Mouse (Mus musculus): Measurements from ENCODE around the gene Vipr1.

Gene Vipr1

DNA sequence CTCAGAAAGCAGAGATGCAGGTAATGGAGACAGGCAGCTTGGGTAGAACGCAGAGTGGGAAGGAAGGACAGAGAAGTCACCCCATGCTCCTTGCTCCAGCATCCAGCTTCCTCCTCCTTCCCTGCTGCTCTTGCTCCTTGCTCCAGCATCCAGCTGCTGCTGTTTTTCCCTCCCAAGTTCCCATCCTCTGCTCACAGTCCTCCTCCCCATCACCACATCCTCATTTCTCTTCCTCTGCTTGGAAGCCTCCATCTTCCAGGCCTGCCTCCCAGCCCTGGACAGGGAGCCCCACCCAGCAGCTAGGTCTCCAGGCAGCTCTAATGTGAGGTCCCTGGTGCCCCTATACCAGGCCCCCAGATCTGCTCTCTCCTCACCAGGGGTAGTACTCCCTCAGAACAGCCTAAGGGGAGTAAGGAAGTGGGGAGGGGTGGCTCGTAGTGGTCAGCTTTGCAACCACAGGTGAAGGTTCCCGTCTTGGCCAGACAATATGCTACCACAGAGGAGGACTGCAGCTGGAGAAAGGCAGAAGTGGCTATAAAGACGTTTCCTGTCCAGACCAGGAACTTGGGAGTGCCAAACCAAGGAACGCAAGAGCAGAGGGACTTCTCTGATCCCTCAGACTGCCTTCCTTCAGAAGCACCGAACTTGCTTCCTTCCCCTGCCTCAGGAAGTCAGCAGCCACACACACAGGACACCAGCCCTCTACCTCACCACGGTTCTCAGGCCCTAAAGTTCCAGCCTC is 6.5 kb upstream of the Vipr1 start:
- no peak for DNase-seq

DNA sequence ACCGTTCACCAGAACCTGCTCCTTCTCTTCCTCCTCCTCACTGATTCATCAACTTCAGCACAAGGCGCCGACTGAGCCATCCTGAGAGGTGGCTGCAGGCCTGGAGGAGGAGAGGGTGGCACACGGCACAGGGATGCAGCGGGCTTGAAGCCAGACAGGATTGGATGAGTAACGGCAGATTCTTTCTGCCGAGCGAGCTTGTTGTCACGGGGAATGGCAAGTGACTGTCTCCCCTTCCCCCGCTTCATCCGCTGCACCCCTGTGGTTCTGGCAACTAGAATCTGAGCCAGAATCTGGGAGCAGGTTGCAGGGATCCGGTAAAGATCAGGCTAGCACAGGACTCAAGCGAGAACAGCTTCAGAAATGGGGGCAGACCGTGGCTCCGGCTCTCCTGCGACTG is 2.7 kb upstream of the Vipr1 start:
- peak; percentile 70 to 86 for DNase-seq

DNA sequence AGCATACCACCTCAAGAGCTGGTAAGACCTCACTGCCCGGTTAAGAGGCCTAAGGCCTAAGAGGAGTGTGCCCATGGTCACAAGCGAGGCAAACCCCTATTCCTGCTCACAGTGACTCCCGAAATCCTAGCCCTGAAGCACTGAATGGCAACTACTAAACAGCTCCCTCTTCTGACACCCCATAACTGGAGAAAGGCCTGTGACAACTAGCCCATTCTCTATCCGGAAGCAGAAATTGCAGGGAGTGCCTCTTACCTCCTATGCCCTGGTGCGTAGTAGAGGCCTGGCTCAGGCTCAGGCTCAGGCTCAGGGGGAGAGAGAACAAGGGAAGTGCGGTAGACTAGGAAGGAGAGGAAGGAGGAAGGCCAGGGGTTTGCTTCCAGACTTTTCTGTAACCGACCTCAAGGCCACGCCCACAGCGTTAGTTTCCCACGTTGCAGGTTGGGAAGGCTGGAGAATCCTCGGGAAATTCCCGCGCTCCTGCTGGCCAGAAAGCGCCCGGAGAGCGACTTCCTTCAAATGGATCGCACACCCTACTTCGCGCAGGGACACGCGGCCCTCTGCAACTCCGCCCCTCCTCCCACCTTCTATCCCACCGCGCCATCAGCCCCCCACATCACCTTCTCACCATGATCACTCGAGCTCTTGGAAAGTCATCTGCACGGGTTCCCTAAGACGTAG is 1.1 kb upstream of the Vipr1 start:
- peak; percentile 31 to 42 for DNase-seq

DNA sequence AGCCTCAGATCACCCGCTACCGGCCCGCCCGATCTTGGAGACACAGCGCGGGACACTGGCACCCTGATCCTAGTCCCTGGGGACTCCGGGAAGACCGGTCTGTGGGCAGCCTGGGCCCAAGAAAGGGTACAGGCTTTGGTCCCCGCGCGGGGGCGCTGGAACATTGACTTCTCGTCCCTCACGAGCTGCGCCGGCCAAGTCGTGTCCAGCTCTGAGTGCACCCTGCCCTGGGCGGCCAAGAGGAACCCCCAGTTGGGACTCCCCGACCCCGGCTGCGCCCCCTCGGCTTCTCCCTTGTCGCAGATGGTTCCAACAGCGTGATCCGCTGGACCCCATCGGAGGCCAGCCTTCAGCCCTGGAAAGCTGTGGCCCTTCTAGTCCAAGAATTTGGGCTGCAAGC is 515 bp upstream of the Vipr1 start, which contains the start of gene Lyzl4:
Gene Lyzl4, minus strand, starts transcription at position 96 of the 400 bp plus-strand sequence.
- DNase-seq = peak; percentile 89 to 93

DNA sequence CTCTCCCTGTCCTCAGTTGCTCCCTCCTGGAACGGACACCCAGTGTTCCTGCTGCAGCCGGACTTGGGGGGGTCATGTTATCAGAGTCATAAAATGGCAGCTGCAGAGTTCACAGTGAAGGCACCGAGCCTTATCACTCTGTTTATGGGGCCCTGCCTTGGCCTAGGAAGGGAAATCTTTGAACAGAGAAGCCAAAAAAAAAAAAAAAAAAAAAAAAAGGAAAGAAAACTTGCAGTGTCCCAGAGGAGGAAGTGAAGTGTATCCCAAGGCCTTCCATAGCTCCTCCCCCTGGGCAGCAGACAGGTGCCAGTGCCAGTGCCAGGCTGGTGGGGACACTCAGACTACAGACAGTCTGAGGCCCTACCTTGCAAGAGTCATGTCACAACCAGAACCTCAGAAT is 2.3 kb downstream of the Vipr1 start:
- DNase-seq = no peak

DNA sequence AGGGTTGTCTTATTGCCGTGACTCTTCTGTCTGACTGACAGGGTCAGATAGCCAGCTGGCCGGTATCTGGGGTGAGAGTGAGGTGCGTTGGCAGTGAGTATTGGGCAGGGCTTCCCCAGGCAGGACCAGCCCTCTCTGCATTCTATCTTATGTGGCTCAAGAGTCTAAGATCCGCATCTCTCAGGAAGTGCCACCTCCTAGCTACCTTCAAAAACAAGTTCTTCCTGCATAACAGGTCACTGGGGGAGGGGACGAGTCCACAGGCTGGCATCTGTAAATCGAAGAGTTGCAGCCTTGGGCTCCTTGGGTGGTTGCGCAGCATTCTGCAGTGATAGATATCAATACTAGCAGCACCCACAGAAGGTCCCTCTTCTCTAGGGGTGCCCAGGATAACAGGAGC is 4.5 kb downstream of the Vipr1 start:
- DNase-seq = no peak

DNA sequence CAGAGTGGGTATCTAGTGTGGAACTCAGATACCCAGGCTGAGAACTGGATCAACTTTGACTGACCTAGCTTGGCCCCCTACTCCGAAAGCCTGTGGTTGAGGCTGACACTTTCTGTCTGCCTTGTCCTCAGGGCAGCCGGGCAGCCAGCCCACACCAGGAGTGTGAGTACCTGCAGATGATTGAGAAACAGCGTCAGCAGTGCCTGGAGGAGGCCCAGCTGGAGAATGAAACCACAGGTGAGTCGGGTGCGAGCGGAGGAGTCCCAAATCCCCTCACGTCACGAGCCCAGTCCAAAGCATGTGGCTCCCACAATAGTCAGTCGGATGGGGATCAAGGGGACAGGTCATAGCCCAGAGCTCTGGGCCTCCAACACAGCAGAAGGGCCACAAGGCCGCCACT is 11.2 kb downstream of the Vipr1 start:
- no peak for DNase-seq

DNA sequence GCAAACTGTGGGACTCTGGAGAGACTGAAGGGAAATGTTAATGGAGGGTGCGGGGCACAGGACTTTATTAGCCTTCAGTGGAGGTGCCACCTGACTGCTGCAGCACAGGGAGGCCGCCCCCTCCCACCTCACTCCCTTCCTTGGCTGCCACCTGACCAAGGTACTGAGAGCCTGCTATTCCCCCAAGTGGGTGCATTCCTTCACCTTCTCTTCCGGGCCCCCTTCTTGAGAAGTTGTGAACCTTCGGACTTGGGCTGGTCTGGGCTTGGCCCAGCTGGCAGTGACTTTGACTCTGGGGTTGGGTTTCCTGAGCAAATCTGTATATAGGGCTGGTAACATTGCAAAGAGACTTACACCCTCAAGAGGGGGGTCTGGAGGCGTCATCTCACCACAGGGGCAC is 13.8 kb downstream of the Vipr1 start:
- DNase-seq = no peak

DNA sequence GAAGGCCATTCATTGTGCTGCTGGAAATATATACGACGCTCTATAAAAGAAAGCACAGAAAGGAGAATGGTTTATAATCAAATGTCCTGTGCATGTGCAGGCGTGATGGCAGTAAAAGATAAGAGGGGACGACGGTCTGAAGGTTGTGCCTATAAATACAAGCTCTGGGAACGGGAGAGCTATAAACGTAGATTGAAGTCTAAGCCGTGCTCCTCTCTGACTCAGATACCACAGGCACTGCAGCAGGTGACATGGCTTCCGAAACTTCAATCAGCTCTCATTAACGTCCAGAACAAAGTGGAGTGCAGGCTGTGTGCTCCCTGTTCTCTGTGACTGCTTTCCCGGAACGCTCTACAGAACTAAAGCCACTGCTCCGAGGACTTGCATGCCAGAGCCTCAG is 14.6 kb downstream of the Vipr1 start:
- DNase-seq = no peak

DNA sequence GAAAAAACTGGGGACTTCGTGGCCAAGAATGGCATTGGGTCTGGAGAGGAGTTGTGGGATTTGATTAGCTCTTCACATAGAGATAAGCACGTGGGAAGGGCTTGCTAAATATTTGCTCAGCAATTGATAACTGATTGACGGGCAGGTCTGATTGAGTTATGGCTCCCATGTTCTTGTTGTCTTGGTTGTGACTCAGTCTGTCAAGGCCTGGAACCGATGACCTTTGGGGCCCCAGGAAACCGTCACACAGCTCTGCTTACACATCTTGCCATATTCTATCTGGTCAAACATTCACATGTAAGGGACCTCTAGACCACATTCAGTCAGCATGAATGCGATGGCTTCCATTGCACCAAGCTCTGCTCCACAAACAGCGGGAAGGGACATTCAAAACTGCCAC is 15.7 kb downstream of the Vipr1 start:
- no peak for DNase-seq

DNA sequence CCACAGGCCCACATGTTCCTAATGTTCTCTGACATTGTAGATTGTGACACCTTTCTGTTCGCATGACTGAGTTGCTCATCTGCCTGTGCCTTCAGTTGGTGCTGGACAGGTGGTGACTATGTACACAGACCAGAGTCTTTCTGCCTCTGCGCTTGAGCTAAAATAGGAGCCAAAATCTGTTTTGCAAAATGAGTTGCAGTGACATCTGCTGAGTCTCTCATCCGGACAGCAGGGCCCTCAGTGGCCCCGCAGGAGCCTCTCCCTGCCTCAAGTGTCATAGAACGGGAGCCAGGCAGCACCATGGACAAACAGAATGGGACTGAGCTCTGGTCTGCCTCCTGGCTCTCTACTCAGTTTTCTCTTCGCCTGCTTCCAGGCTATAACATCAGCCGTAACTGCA is 17.3 kb downstream of the Vipr1 start:
- no peak for DNase-seq

DNA sequence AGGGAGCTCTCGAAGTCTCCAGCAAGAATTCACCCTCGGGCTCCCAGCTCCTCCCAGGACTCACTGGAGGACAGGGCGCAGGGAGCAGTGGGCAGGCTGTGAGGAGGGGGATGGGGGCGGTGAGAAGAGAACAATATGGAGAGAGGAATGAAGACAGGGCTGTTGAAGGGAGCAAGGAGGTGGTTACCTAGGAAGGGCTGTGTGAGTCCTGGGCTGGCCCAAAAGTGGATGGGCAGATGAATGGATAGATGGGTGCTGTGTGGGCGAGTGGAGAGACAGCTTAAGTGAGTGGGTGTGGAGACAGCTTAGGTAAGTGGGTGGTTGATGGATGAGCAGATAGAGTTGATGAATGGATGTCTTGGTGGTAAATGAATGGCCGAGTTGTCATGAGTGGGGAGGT is 21.0 kb downstream of the Vipr1 start:
- no peak for DNase-seq

DNA sequence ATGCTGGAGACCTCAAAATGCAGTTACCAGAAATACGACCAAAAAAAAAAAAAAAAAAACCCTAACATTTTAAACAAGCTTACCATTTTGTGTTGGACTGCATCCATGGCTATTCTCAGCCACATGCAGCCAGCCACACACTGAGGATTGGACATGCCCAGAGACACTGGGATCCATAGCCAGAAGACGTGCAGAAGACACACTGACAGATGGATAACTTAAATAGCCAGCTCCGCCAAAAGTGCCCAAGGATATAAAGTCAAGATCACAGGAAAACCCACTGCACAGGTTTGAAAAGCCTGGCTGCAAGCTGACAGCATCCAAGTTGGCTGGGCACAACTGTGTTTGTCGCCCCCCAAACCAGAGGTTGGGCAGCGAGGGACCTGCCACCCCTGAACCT is 21.6 kb downstream of the Vipr1 start:
- no peak for DNase-seq

DNA sequence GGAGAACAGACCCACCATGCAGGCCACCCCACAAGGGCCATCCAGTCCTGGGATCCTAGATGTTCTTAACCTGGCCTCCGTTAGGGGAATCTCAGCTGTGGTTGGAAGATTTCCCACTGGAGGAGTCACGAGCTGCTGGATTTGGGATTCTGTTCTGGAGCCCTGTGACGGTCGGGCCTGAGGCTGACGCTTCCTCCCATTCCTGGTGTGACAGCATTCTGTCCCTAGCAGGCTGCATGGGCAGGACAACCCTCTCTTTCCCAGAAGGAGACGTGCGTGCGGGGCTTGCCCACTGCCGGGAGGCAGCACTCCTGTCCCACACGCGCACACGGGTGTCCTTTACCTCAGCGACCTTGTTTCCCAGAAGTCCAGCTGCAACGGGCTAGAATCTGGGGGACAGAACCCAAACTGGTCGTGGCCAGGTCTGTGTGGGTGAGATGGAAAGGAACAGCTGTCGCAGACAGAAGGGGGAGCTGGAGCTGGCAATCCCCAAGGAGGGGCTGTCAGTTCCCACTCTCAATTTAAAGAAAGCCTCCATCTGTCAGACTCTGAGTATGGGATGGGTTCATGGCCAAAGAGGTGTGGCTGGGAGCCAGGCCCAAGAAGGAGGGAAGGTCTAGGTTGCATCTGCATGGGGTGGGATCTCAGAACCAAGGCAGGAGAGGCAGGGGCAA is 24.6 kb downstream of the Vipr1 start:
- DNase-seq = peak; percentile 56 to 63

DNA sequence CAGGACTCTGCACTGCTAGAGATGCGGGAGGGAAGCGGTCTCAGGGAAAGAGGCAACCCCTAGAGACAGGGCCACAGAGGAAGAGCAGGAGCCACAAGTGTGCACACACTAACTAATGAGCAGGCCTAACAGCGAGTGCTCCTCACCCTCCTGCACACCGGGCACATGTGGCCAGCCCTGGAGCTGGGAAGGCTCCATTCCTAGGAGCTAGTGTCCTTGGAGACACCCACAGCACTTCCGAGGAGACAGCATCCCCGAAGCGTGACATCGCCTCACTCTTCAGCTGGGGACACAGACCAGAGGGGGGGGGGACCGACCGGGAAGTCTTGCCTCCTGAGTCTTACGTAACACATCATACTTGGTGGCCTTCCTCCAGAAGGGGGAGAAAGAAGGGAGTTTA is 25.3 kb downstream of the Vipr1 start:
- no peak for DNase-seq

DNA sequence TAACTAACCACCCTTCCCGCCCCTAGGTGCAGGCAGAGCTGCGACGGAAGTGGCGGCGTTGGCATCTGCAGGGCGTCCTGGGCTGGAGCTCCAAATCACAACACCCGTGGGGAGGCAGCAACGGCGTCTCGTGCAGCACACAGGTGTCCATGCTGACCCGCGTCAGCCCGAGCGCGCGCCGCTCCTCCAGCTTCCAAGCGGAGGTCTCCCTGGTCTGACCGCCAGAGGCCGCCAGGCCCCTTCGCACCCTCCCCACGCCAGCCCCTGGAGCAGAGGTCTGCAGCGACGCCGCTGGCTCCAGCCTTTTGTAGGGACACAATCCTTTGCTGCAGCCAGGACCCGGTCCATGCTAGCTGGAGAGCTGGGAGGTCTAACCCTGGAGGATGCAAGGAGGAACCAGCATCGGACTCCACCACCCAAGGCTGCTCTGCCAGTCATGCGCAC is 26.9 kb downstream of the Vipr1 start:
- peak; percentile 55 to 68 for DNase-seq

DNA sequence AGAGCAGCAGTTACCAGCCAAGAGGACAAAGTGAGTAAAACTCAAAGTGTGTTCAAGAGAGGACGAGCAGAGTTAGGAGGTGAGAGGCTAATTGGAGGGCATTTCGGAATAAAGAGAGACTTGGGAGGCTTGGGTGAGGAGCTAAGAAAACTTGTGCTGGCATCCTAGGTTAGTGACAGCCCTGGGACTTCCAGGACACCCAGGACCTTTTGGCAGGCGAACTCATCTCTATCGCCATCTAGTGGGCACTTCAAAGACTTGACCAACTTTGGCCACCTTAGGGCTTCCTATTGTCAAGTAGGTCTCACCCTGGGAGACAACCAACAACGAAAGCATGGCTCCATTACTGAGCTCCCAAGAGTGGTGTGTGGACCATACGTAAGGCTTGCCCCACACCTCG is 28.8 kb downstream of the Vipr1 start:
- peak; percentile 70 to 76 for DNase-seq

DNA sequence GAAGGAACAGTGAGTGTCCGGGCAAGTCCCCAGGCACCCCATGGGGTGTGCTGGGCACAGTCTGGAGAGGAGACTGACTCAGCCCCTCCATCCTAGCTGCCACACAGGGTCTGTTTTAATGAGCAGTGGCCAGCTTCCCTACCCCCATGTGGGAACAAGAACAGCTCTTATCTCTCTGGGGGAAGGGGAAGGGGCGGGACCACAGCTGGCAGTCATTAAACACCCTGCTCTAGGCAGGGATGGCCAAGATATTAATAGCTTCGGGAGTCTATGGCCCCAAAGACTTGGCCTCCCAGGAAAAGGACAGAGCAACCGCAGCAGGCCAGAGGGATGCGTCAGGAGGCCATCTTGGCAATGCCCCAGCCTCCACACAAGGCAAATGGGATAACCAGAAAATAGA is 29.8 kb downstream of the Vipr1 start:
- no peak for DNase-seq

DNA sequence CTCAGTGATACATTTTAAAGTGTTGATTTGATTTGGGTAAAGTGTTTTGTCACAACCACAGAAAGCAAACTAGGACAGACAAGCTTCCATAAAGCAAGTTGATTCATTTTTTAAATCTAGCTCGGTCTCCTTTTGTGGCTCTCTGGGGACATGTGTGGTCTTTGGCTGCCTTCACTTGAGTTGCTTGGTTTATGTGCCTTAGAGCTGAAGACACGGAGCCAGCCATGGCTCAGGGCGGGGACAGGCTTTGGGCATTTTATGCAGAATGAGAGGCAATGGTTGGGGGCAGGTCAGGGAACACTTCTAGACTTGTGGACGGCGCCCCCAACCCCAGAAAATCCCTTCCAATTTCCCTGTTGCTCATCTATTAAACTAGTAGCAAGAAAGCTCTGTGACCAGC is 31.2 kb downstream of the Vipr1 start:
- no peak for DNase-seq

DNA sequence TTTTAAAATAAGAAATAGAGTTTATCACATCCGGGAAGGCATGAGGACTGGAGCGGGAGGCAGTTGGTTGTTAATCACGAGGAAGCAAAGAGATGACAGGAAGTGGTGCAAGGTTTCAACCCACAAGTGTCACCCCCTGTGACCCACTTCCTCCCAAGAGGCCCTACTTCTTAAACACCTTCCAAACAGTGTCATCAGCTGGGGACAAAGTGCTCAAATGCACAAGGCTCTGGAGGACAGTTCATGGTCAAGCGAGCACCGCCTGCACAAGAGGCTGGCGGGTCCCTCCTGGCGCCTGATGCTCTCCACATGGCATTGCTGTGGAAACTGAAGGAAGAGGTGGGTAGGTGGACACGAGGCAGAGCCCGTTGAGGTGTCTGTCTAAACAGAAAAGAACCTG is 32.5 kb downstream of the Vipr1 start:
- DNase-seq = no peak

DNA sequence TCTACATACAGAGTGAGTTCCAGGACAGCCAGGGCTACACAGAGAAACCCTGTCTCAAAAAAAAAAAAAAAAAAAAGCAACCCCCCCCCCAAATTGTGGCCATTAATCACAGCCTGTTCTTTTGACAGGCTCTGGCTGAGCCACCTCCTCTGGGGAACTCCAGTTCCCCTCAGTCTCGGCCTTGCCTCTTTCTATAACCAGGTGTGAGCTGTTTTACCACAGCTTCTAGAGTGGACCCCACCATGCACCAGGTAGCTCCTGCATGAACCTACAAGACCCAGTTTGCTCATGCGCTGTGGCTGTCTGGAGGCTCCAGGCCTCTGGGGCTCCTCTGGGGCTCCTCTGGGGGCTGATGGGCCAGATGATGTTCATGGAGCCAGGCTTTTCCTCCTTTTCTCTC is 33.0 kb downstream of the Vipr1 start:
- DNase-seq = no peak

DNA sequence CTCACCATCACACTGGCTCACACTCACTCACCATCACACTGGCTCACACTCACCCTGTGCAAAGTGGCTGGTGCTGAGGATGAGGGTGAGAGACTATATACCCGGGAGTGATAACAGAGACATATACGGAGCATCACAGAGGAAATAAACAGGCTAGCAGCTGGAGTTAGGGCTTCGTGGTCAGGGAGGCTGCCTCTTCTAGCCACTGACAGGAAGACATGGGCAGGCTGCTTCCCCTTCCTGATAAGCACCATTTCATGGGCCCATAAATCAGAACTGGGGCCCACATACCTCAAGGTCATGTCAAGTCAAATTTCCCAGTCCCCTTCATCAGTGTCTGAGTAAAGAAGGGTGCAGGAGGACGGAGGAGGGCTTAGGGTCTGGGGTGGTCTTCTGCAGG is 34.6 kb downstream of the Vipr1 start:
- DNase-seq = no peak

DNA sequence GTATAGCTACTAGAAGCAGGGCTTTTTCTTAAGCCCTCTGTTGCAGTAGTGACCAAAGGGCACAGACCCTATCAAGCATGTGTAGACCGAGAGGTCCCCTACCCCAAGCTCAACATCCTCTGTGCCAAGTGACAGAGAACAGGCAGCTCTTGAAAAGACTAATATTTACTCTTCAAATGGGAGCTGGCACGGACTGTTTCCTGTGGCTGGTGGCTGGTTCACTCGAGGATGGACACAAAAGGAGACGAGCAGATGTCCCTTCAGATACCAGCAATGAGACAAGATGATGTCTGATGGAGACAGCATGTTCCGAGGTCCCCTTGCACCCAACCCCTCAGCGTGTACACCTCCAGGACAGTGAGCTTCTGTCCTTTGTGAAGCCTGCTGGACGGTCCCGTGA is 35.0 kb downstream of the Vipr1 start:
- no peak for DNase-seq

DNA sequence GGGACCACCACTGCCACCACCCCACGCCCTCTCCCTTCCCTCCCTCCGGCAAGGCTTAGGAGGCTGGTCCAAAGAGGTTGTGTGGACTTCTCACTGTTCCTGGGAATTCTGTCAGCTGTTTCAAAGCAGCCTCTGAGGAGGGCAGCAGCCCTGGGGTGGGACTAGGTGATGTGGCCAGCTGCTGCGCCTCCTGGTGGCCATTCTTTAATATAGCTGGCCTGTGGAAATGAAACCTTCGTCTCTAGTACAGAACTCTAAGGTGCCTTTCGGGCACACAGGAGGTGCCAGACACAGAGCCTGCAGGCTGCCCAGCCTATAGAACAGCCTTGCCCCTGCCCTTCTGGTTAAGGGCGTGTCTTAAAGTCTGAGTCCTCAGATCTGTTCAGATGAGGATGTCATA is 37.0 kb downstream of the Vipr1 start:
- peak; percentile 64 to 74 for DNase-seq
